Mouse (Mus musculus) midbrain, embryonic 16.5 days (tissue): ENCODE measurements at regions not wholly inside any gene's neighbourhood (a gene's known extent, or its start where the extent isn't known, plus 50 kb on each side); places are given as distances from the start of the nearest gene placed in this dataset.

Source experiments
- ATAC-seq: fragments of 200-750 bp; cut with Nextera tagmentation; 2 replicates; pipeline ENCODE4 v1.8.0; 2017; ENCODE audit warnings: moderate TSS enrichment
- H3K27ac ChIP-seq: fragments of 300-500 bp; sonication (generic); 2 replicates; pipeline ENCODE4 v1.5.1; 2014; ENCODE audit warnings: mild to moderate bottlenecking, low read length, mixed read lengths
- H3K27me3 ChIP-seq: fragments of 300-500 bp; sonication (generic); 2 replicates; pipeline ENCODE4 v1.6.1; 2014; ENCODE audit warnings: low read depth, low read length, mixed read lengths; ENCODE audit not compliant: control insufficient read depth, insufficient read depth
- H3K36me3 ChIP-seq: fragments of 300-500 bp; sonication (generic); 2 replicates; pipeline ENCODE4 v1.6.1; 2014; ENCODE audit warnings: mild to moderate bottlenecking, low read length, moderate library complexity, mixed read lengths; ENCODE audit not compliant: control insufficient read depth, insufficient read depth
- H3K4me1 ChIP-seq: fragments of 300-500 bp; sonication (generic); 2 replicates; pipeline ENCODE4 v1.6.1; 2014; ENCODE audit warnings: mild to moderate bottlenecking, low read length, mixed read lengths; ENCODE audit not compliant: control insufficient read depth, insufficient read depth
- H3K4me2 ChIP-seq: fragments of 300-500 bp; sonication (generic); 2 replicates; pipeline ENCODE4 v1.6.1; 2014; ENCODE audit warnings: mild to moderate bottlenecking, low read length, mixed read lengths
- H3K4me3 ChIP-seq: fragments of 300-500 bp; sonication (generic); 2 replicates; pipeline ENCODE4 v1.5.1; 2014; ENCODE audit warnings: low read depth, mild to moderate bottlenecking, low read length, moderate library complexity, mixed read lengths
- H3K9ac ChIP-seq: fragments of 300-500 bp; sonication (generic); 2 replicates; pipeline ENCODE4 v1.6.1; 2014; ENCODE audit warnings: low read depth, low read length, mixed read lengths
- H3K9me3 ChIP-seq: fragments of 300-500 bp; sonication (generic); replicated peaks from 2 replicates; pipeline ENCODE4 v1.6.1; 2014; ENCODE audit warnings: mild to moderate bottlenecking, low read length, mixed read lengths; ENCODE audit not compliant: control insufficient read depth, poor library complexity, severe bottlenecking
- WGBS: fragments of 180-500 bp; shearing (Covaris S2); extraction: QIAGEN DNeasy Blood & Tissue Kit; methylation state at CpG from one replicate; pipeline ENCODE4 v1.1.7; 2014; 5-methylcytosine and 5-hydroxymethylcytosine counted together

DNA sequence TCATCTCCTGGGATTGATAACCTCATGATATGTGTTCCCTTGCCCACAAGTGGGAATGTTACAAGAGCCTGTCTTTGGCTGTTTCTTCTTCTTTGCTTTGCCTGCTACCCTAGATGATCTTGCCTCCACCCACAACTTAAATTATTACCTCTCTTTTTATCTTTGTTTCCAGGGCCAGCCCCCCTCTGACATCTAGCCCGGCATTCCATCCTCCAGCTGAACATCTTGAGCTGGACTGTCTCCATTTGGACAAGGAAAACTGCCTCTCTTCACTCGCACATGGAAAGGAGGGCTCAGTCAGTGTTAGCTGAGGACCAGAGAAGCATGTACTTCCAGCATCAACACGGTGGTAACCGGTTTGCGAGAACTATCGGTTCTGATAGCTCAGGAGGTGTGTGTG is 124.3 kb downstream of the Zfp365 start:
- H3K27me3 ChIP-seq: no peaks in the 10 kb centered on the region
- ATAC-seq: no peak
- 0 out of 2 replicates have a peak, but pooled peaks cover 2% of the 10 kb centered on the region for H3K9me3 ChIP-seq
- no peak overlapping the region for H3K9ac ChIP-seq
- H3K4me1 ChIP-seq: no peaks in the 10 kb centered on the region
- WGBS: 83% methylated on average over 6 of the region's 6 CpGs
- H3K27ac ChIP-seq: no peak overlapping the region
- no peak overlapping the region for H3K4me3 ChIP-seq
- no peak overlapping the region for H3K4me2 ChIP-seq
- no peaks in the 10 kb centered on the region for H3K36me3 ChIP-seq

DNA sequence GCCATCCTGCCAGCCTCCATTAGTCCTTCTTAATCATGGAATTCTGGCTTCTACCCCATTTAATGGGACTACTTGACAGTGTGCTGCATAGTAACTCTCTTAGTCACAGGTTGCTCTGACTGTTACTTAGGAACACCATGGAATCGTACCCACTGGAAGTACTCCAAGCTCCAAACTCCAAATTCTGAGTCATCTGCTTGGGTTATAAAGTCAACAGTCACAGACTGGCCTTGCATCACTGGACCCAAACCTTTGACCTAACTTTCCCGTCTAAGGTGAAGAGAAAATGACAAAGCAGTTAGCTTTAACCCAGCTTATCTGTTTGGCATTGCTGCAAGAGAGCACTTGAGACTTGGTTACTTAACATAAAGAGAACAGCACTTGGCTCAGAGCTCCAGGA is 126.9 kb downstream of the Zfp365 start:
- Histone ChIP-seq H3K27me3 (no peaks in the 10 kb centered on the region), H3K4me1 (no peaks in the 10 kb centered on the region), H3K4me2 (no peak overlapping the region), H3K9ac (no peak overlapping the region), H3K4me3 (no peak overlapping the region), H3K9me3 (0 out of 2 replicates have a peak, but pooled peaks cover 2% of the 10 kb centered on the region), H3K27ac (no peak overlapping the region), H3K36me3 (no peaks in the 10 kb centered on the region)
- WGBS: 87% methylated on average over 2 of the region's 2 CpGs
- ATAC-seq: no peak

DNA sequence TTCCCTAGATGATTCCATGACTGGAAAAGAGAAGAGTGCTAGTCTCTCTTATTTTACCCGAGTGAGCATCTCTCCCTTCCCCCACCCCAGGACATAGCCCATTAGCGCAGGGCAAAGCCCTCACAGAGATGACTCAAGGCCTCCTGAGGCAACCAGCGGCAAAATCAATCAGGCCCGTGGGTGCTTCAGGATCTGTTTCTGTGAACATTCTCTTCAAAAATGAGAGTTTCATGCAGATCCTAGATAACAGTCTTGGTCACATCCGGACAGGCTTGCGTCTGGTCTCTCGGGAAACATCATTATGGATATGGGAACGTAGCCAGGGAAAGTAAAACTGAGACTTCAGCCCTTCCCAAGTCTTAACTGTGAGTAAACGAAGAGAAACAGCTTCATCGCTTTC is 134.1 kb downstream of the Zfp365 start:
- no peak for ATAC-seq
- H3K4me3 ChIP-seq: no peak overlapping the region
- 94% methylated on average over 10 of the region's 10 CpGs for WGBS
- H3K9ac ChIP-seq: no peak overlapping the region
- no peaks in the 10 kb centered on the region for H3K9me3 ChIP-seq
- H3K27me3 ChIP-seq: no peaks in the 10 kb centered on the region
- no peaks in the 10 kb centered on the region for H3K36me3 ChIP-seq
- H3K4me2 ChIP-seq: no peak overlapping the region
- H3K4me1 ChIP-seq: no peaks in the 10 kb centered on the region
- H3K27ac ChIP-seq: no peak overlapping the region

DNA sequence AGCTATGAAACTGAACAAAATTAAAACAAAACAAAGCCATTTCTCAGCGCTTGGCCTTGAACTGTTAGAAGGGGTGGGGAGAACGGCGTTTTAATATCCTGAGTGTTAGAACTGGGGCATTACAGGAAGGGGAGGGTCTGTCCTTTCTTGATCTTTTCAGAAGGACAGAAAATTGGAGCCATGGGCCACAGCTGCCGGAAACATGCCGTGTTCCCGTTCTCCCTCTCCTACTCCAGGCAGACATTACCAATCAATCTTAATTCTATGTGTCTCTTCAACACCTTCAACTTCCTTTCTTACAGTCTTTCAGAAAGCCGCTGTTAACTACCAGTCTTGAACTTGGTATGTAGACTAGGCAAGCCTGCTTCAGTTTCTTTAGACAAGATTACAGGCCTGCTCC is 134.7 kb downstream of the Zfp365 start:
- Histone ChIP-seq H3K36me3 (no peaks in the 10 kb centered on the region), H3K9me3 (no peaks in the 10 kb centered on the region), H3K4me1 (no peaks in the 10 kb centered on the region), H3K27me3 (no peaks in the 10 kb centered on the region), H3K9ac (no peak overlapping the region), H3K4me2 (no peak overlapping the region), H3K27ac (no peak overlapping the region), H3K4me3 (no peak overlapping the region)
- WGBS: 98% methylated on average over 7 of the region's 7 CpGs
- no peak for ATAC-seq

GRCm38 (mm10) chr10:67776851-67777250 is 135.6 kb downstream of the Zfp365 start:
- H3K36me3 ChIP-seq: no peaks in the 10 kb centered on the region

GRCm38 (mm10) chr10:67771796-67772195 is 140.7 kb downstream of the Zfp365 start:
- no peak overlapping the region for H3K4me3 ChIP-seq

More at GRCm38 (mm10) chr10:67776851-67777250, 135.6 kb downstream of the Zfp365 start:
- Histone ChIP-seq H3K9ac (no peak overlapping the region), H3K27ac (no peak overlapping the region), H3K9me3 (no peaks in the 10 kb centered on the region), H3K4me3 (no peak overlapping the region), H3K27me3 (no peaks in the 10 kb centered on the region), H3K4me2 (no peak overlapping the region), H3K4me1 (no peaks in the 10 kb centered on the region)
- WGBS: 92% methylated on average over 9 of the region's 9 CpGs
- ATAC-seq: no peak

DNA sequence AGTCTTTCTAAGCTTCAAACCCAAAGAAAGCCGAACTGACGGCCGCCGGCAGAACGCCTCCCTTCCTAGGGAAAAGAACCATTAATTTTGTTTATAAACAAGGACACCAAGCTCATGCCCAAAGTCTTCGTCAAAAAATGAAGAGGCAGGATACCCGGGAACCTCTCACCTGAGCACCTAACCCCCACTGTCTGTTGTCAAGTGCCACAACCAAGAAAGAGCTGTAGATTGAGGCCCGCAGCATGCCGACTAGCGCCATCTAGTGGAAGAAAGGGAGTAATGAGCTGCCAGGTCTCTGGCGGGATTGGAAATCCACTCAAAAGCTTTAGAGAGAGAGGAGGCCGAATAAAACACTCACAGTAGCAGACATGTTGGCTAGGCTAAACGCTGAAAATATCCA is 146.4 kb downstream of the Zfp365 start:
- H3K4me2 ChIP-seq: no peak overlapping the region
- no peaks in the 10 kb centered on the region for H3K27me3 ChIP-seq
- no peak overlapping the region for H3K9ac ChIP-seq
- no peak overlapping the region for H3K27ac ChIP-seq
- ATAC-seq: no peak
- H3K36me3 ChIP-seq: no peaks in the 10 kb centered on the region
- no peaks in the 10 kb centered on the region for H3K4me1 ChIP-seq
- H3K4me3 ChIP-seq: no peak overlapping the region
- 41% methylated on average over 13 of the region's 13 CpGs for WGBS
- H3K9me3 ChIP-seq: no peaks in the 10 kb centered on the region

More at GRCm38 (mm10) chr10:67771796-67772195, 140.7 kb downstream of the Zfp365 start:
- Histone ChIP-seq H3K27me3 (no peaks in the 10 kb centered on the region), H3K4me1 (no peaks in the 10 kb centered on the region), H3K4me2 (no peak overlapping the region), H3K9me3 (no peaks in the 10 kb centered on the region), H3K36me3 (no peaks in the 10 kb centered on the region), H3K9ac (no peak overlapping the region), H3K27ac (no peak overlapping the region)
- ATAC-seq: no peak
- 89% methylated on average over 8 of the region's 8 CpGs for WGBS

DNA sequence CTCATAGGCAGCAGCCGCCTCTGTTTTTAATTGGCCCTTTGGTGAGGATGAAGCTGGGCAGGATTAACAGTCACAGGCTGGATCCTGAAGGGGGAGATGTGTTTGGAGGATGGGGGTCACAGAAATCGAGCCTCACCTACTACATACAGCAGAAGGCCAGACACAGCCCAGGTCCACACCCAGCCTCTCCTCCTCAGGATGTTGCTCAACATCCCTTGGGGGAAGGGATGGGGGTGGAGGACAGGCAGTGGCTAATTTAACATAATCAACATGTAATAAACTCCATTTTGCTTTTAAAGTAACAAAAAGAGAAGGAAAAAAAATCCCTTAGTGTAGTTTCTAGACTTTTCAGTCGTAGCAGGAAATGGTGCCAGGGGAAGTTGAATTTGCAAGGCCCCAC is 152.0 kb downstream of the Zfp365 start:
- Histone ChIP-seq H3K9ac (no peak overlapping the region), H3K27ac (no peak overlapping the region), H3K27me3 (no peaks in the 10 kb centered on the region), H3K4me1 (no peaks in the 10 kb centered on the region), H3K4me2 (no peak overlapping the region), H3K36me3 (no peaks in the 10 kb centered on the region), H3K9me3 (no peaks in the 10 kb centered on the region), H3K4me3 (no peak overlapping the region)
- ATAC-seq: no peak
- 68% methylated on average over 3 of the region's 3 CpGs for WGBS

GRCm38 (mm10) chr10:67748121-67748520 is 164.3 kb downstream of the Zfp365 start:
- no peak for ATAC-seq
- Histone ChIP-seq H3K9me3 (no peaks in the 10 kb centered on the region), H3K27me3 (no peaks in the 10 kb centered on the region), H3K4me3 (no peak overlapping the region), H3K4me2 (no peak overlapping the region), H3K4me1 (no peaks in the 10 kb centered on the region), H3K27ac (no peak overlapping the region), H3K9ac (no peak overlapping the region), H3K36me3 (no peaks in the 10 kb centered on the region)
- WGBS: 92% methylated on average over 4 of the region's 4 CpGs

DNA sequence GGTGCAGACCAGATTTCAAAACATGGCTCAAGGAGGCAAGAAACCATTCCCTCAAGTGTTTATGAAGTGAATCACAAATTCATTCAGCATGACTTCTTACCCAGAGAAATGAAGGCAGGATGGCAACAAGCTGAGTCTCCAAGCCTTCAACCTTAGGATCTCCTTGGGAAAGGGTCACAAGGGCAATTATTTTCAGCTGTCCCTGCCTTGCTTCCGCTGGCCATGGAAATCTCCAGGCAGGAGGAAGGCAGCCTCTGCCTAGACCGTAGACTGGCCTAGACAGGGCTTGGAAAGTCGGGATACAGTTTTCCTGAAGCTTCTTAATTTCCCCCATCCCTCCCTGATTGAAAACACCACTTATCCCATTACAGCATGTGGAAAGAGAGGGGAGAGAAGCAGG is 165.0 kb downstream of the Zfp365 start:
- Histone ChIP-seq H3K4me1 (no peaks in the 10 kb centered on the region), H3K4me2 (no peak overlapping the region), H3K9ac (no peak overlapping the region), H3K4me3 (no peak overlapping the region), H3K36me3 (no peaks in the 10 kb centered on the region), H3K27ac (no peak overlapping the region), H3K9me3 (no peaks in the 10 kb centered on the region), H3K27me3 (no peaks in the 10 kb centered on the region)
- WGBS: 73% methylated on average over 3 of the region's 3 CpGs
- ATAC-seq: no peak
